Mouse (Mus musculus): ENCODE data around the gene Gm11627.
"Not testable (repeated sequence)": the region's sequence is repeated elsewhere in the genome, so short reads cannot be mapped to it uniquely, and the experiment has no call there.

The Gm11627 gene

DNA sequence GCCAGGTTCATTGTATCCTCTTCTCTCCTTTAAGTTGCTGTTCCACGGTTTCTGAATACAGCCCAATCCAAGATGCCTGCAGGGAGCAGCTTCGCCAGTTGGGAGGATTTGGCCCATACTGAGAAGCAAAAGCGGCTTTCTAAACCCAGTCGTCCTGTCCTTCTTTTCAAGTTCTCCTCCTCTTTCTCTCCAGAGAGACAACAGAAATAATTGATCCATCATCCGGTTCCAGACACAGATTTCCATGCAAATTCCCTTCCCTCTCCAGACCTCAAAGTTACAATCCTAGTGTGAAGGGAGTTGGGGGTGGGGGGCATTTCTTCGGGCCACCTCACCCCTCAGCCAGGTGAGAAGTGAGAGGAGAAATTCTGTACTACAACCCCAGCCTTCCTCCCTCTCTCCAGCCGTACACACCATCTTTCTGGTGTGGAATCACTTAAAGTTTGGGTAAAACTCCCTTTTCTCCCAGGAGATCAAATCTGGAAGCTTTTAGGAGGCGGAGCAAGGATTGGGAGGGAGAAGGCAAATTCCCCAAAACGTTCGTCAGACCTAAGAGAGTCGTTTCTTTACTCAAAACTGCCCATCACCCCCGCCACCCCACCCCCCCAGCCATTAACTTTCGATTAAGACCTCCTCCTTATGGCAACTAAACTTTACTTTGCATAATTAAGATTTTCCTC is 23.7 kb upstream of the Gm11627 start:
- DNase-seq: no peak

DNA sequence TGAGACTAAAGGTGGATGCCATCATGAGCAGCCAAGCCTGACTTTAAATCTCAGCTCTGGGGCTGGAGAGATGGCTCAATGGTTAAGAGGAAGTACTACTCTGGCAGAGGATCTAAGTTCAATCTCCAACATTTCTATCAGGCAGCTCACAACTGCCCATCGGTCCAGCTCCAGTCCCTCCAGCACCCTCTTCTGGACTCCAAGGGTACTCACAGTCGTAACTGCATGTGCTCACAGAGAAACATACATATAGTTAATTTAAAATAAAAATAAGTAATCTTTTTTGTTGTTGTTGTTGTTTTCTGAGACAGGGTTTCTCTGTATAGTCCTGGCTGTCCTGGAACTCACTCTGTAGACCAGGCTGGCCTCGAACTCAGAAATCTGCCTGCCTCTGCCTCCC is 20.7 kb upstream of the Gm11627 start:
- no peak for DNase-seq

GRCm38 (mm10) chr11:102595341-102595820 is 16.1 kb upstream of the Gm11627 start:
- DNase-seq: no peak

DNA sequence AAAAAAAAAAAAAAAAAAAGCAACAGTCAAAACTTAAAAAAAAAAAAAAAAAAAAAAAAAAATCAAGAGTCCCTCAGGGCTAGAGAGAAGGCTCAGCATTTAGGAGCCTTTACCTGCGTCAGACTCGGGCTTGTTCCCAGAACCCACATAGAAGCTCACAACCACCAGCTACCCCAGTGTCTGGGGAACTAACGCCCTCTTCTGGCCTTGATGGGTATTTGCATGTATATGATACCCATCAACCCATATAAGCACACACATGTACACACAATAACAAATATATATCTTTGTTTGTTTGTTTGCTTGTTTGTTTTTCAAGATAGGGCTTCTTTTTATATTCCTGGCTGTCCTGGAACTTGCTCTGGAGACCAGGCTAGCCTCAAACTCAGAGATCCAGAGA is 8.3 kb upstream of the Gm11627 start:
- DNase-seq: no peak

GRCm38 (mm10) chr11:102586445-102587130 is 7.3 kb upstream of the Gm11627 start:
- DNase-seq: no peak

GRCm38 (mm10) chr11:102582736-102583135 is 3.5 kb upstream of the Gm11627 start:
- DNase-seq: no peak

DNA sequence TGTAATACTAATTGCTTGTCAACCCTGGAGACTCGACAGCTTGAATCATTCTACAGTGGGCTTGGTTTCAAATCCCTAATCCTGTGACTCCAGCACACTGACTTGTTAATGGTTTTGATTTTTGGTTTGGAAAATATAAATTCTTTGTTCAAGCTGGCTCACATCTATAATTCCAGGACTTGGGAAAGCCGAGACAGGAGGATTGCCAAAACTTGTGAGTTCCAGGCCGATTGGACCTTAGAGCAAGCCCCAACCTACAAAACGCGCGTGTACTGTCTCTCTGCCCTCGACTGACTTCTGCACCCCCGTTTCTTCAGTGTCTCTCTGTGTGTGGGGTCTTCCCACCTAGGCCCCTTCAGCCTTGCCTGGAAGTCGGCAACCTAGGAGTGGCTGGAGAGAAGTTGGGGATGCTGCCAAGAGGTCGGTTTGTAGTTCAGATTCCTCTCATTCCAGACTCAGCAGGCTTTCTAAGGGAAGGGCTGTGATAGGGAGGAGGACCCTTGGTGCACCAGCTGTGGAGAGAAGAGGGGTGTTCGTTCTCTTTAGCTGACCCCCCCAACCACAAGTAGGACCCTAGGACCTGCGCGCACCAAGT is 2.9 kb upstream of the Gm11627 start:
- DNase-seq: peak; percentile 22 to 29

DNA sequence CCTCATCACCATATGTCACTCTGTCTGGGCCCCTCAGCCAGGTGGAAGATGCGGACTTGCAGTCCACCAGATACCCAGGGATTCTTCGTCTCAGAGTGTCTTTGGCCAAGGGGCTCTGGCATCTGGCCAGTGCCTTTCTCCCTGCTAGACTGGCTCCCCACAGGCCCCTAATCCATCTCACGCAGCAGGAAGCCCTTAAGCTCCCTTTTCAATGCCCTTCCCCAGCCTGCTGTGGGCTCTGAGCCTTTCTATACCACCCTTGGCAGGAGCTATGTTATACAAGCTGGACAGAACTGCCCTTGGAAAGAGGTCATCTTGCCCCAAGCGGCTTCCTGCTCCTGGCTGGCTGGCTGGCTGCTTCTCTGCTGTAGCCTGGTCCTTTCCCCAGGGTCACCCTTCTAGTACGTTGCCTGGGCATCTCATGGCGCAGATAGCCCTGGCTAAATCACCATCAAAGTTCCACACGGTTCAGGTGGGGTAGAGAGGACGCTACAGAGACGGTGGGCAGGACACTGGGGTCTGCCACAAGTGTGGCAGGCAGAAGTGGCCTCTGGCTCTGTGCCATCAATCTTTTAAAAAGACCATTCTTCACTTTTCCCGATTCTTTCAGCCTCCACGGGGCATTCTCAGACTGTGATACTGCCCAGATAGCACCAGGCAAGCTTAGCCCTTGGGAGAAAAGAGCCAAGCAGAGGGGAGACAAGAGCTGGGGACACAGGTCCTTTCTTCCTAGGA is 2.2 kb upstream of the Gm11627 start:
- DNase-seq: peak; percentile 59 to 75

DNA sequence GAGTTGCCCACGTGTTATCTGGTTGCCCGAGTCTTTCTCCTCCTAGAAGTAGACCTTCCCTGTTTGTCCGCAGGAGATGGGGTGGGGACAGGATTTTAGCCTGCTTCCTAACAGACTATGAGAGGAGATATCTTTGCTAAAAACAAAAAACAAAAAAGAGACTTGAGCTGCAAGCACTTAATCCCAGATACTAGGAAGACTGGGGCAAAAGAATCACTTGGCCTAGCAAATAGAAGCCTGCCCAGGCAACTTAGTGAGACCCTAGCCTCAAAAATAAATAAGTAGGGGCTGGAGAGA is 721 bp upstream of the Gm11627 start:
- no peak for DNase-seq

GRCm38 (mm10) chr11:102578341-102579118 is 731 bp downstream of the Gm11627 start:
- DNase-seq: peak; percentile 70 to 84

- DNase-seq: no peak
Measured at GRCm38 (mm10) chr11:102576050-102576754, 3.1 kb downstream of the Gm11627 start.

DNA sequence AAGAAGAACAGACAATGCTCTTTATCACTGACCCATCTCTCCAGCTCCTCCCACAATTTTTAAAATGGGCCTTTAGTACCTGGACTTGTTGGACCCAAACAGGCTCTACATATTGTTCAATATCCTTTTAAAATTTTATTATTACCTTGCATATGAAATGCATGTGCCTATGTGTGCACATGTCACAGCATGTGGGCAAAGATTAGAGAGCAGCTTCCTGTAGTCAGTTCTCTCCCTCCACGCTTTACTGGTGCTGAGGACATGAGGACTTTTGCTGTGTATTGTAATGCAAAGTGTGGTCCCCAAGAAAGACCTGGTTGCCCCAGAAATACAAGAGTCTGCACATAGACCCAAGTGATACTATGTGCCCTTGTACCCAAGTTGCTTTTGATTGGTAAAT is 4.2 kb downstream of the Gm11627 start:
- DNase-seq: no peak

DNA sequence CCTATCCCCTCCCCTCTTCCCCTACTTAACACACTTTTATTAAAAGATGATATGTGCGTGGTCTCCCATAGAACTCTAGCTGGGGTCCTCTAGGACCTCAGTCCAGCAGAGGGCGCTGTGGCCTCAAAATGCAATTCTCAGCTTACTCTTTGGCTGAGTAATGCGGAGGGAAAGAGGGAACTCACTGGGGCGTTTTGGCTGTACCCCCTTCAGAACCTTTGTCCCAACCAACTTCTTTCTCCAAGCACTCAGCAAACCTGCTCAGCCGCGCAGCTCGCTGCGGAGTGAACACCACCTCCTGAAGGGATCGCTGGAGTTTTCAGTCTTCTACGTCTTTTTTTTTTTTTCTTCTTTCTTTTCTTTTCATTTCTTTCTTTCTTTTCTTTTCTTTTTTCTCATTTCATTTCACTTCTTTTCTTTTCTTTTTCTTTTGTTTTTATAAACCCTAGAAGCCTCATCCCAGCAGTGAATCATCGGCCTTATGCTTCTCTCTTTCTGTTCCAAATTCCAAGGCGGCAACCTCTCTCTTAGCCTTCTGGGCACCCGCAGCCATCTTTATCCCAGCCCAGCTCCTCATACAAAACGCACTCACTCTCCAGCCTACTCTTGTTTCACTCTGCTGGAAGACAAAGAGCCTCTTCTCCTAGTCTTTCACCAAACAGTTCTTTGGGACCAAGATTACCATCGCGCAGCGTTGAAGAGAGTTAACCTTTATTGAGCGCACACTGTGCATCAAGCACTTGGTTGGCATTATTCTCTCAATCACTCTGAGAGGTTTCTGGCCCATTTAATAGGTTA is 6.2 kb downstream of the Gm11627 start:
- DNase-seq: peak; percentile 94 to 97

- DNase-seq: no peak
Measured at GRCm38 (mm10) chr11:102568756-102569377, 10.4 kb downstream of the Gm11627 start.

DNA sequence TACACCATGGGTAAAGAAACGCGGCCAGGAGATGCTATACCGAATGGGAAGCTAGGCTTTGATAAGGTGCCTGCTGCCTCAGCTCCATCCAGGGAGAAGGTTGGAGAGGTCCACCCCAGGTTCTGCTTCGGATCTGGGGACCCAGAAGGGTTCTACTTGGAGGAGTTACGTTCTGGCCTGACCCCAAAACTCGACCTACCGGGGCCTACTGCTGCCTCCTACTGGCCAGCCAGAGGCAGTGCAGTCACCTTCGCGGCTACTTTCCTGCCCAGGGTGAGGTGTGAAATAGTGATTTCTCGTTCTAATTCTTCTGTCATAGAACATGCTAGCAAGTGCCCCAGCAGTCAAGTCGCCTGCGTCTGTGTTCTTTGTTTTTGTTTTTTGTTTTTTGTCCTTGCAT is 11.1 kb downstream of the Gm11627 start:
- DNase-seq: peak in 1 of 2 experiments; percentile 18

DNA sequence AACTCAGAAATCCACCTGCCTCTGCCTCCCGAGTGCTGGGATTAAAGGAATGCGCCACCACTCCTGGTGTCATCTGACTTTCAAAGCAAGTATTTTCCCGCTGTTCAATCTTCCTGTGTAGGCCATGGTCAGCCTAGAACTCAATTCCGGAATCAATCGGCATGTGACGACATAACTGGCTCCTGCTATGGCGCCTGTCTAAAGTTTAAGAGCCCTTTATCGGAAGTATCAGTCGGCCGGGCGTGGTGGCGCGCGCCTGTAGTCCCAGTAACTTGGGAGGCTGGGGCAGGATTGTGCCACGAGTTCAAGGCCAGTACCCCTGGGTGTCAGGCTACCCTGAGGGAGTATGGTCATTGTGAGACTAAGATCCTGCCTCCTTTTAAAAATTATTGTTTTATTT is 11.5 kb downstream of the Gm11627 start:
- no peak for DNase-seq

- DNase-seq: no peak
Measured at GRCm38 (mm10) chr11:102567157-102567556, 12.1 kb downstream of the Gm11627 start.

DNA sequence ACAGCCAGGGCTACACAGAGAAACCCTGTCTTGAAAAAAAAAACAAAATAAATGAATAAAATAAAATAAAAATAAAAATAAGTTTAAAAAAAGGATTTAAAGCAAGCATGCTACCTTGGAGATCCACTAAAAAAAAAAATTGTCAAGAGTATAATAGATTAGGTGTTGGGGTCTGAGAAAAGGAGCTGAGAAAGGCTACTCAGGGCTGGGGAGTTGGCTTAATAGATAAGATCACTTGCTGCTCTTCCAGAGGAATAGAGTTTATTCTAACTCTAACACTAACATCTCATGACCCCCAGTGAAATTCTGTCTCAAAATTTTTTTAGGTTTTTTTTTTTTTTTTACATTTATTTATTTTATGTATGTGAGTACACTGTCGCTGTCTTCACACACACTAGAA is 13.0 kb downstream of the Gm11627 start:
- no peak for DNase-seq

GRCm38 (mm10) chr11:102565741-102566140 is 13.5 kb downstream of the Gm11627 start:
- no peak for DNase-seq

- not testable (repeated sequence) for DNase-seq
Measured at GRCm38 (mm10) chr11:102564952-102565671, 14.1 kb downstream of the Gm11627 start.

Measured in cerebellum, postnatal 14 days (tissue).